Mouse (Mus musculus): ENCODE data around the gene Celf2.

Gene Celf2

GRCm38 (mm10) chr2:7193413-7193812 lies 315.9 kb downstream of the Celf2 start:
- no peak for DNase-seq (ENCODE audit: low spot score)

- DNase-seq (ENCODE audit: low spot score) = no peak
Observed at GRCm38 (mm10) chr2:7179186-7179585, 330.2 kb downstream of the Celf2 start.

GRCm38 (mm10) chr2:7173271-7174064 lies 335.9 kb downstream of the Celf2 start:
- DNase-seq (ENCODE audit: low spot score) = no peak

GRCm38 (mm10) chr2:7171087-7171696 lies 338.2 kb downstream of the Celf2 start:
- no peak for DNase-seq (ENCODE audit: low spot score)

- DNase-seq (ENCODE audit: low spot score) = no peak
Observed at GRCm38 (mm10) chr2:7165786-7166185, 343.6 kb downstream of the Celf2 start.

GRCm38 (mm10) chr2:7160108-7160507 lies 349.3 kb downstream of the Celf2 start:
- DNase-seq (ENCODE audit: low spot score) = no peak

GRCm38 (mm10) chr2:7147303-7147702 lies 362.1 kb downstream of the Celf2 start:
- DNase-seq (ENCODE audit: low spot score) = no peak

GRCm38 (mm10) chr2:7145541-7146043 lies 363.8 kb downstream of the Celf2 start:
- DNase-seq (ENCODE audit: low spot score) = no peak

GRCm38 (mm10) chr2:7144871-7145270 lies 364.5 kb downstream of the Celf2 start:
- DNase-seq (ENCODE audit: low spot score) = no peak

- no peak for DNase-seq (ENCODE audit: low spot score)
Observed at GRCm38 (mm10) chr2:7123366-7123765, 386.0 kb downstream of the Celf2 start.

- DNase-seq (ENCODE audit: low spot score) = no peak
Observed at GRCm38 (mm10) chr2:7115801-7116200, 393.6 kb downstream of the Celf2 start.

GRCm38 (mm10) chr2:7115161-7115560 lies 394.2 kb downstream of the Celf2 start:
- no peak for DNase-seq (ENCODE audit: low spot score)

GRCm38 (mm10) chr2:7113738-7114137 lies 395.6 kb downstream of the Celf2 start:
- no peak for DNase-seq (ENCODE audit: low spot score)

- DNase-seq (ENCODE audit: low spot score) = no peak
Observed at GRCm38 (mm10) chr2:7112156-7112813, 397.1 kb downstream of the Celf2 start.

- no peak for DNase-seq (ENCODE audit: low spot score)
Observed at GRCm38 (mm10) chr2:7093414-7093813, 415.9 kb downstream of the Celf2 start.

- no peak for DNase-seq (ENCODE audit: low spot score)
Observed at GRCm38 (mm10) chr2:7092641-7093040, 416.7 kb downstream of the Celf2 start.

- DNase-seq (ENCODE audit: low spot score) = no peak
Observed at GRCm38 (mm10) chr2:7090496-7090895, 418.9 kb downstream of the Celf2 start.

- peak; percentile 39 for DNase-seq (ENCODE audit: low spot score)
Observed at GRCm38 (mm10) chr2:7089069-7089834, 420.1 kb downstream of the Celf2 start.

GRCm38 (mm10) chr2:7088536-7088935 lies 420.8 kb downstream of the Celf2 start:
- no peak for DNase-seq (ENCODE audit: low spot score)

GRCm38 (mm10) chr2:7087480-7087879 lies 421.9 kb downstream of the Celf2 start:
- no peak for DNase-seq (ENCODE audit: low spot score)

GRCm38 (mm10) chr2:7083489-7084090 lies 425.8 kb downstream of the Celf2 start:
- no peak for DNase-seq (ENCODE audit: low spot score)

Data from urinary bladder, postnatal 25 days (tissue).